Mouse (Mus musculus): ENCODE measurements around the gene Sox18. TPM values are rescaled to one million over a fixed set of nuclear protein-coding genes. Genes with fewer than 3 reads are reported as not detected.
A peak's percentile ranks its signal among the peaks of the same experiment; 100 is the strongest.

The Sox18 gene
- polyA plus RNA-seq, 1 experiment: not detected

DNA sequence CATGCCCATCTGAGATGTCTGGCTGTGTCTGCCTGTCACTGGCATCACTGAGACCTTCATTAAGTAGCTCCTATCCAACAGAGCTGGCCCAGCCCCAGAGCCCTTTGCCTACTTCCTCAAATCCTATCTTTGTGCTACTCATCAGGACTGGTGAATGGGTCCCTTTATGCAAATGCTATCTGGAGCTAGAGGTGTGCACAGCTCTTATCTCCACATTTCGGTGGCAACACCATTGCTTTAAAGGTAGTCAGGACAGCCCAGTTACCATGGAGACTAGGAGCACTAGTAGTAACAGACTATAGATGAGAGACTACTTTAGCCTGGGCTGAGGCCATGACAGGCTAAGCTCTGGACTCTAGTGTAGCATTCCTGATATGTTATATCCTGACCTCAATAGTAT lies 13.3 kb upstream of the Sox18 start:
- peaks cover 30% of the 10 kb centered on the region for H3K27me3 ChIP-seq (replicated peaks)
- H3K9me3 ChIP-seq: no peaks in the 10 kb centered on the region
- no peak overlapping the region for H3K4me3 ChIP-seq (replicated peaks)
- peaks cover 23% of the 10 kb centered on the region for H3K4me1 ChIP-seq
- peaks cover 43% of the 10 kb centered on the region for H3K36me3 ChIP-seq (replicated peaks; ENCODE audit: low read length)
- TF ChIP-seq FLI1 (IDR thresholded peaks at IDR 0.05; ENCODE audit: low read length) (no peak), GATA1 (IDR thresholded peaks at IDR 0.05; ENCODE audit: borderline replicate concordance, low read length) (no peak)

DNA sequence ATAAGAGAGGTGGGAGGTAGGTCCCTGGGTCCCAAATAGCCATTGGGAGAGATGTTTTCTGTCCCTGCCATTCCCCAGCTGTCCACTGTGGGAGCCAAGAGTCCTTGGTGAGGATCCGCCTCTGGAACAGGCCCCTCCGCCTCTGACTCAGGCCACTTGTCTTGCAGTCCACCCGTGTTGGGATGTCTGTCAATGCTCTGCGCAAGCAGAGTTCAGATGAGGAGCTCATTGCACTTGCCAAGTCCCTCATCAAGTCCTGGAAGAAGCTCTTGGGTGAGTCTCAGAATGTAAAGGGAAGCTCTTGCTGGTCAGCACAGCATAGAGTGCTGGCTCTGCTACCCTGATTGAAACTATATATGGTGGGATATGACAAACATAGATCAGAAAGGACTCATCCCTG lies 11.9 kb upstream of the Sox18 start:
- no peak overlapping the region for H3K4me3 ChIP-seq (replicated peaks)
- TF ChIP-seq FLI1 (IDR thresholded peaks at IDR 0.05; ENCODE audit: low read length) (no peak), GATA1 (IDR thresholded peaks at IDR 0.05; ENCODE audit: borderline replicate concordance, low read length) (no peak)
- peaks cover 30% of the 10 kb centered on the region for H3K27me3 ChIP-seq (replicated peaks)
- H3K4me1 ChIP-seq: peaks cover 31% of the 10 kb centered on the region
- H3K9me3 ChIP-seq: no peaks in the 10 kb centered on the region
- peaks cover 32% of the 10 kb centered on the region for H3K36me3 ChIP-seq (replicated peaks; ENCODE audit: low read length)

- TF ChIP-seq FLI1 (IDR thresholded peaks at IDR 0.05; ENCODE audit: low read length) (no peak), GATA1 (IDR thresholded peaks at IDR 0.05; ENCODE audit: borderline replicate concordance, low read length) (no peak)
- Histone ChIP-seq H3K4me1 (peaks cover 45% of the 10 kb centered on the region), H3K27me3 (replicated peaks) (peaks cover 30% of the 10 kb centered on the region), H3K4me3 (replicated peaks) (no peak overlapping the region), H3K9me3 (no peaks in the 10 kb centered on the region), H3K36me3 (replicated peaks; ENCODE audit: low read length) (peaks cover 18% of the 10 kb centered on the region)
These were observed 10.5 kb upstream of the Sox18 start for GRCm38 (mm10) chr2:181681978-181682377.

DNA sequence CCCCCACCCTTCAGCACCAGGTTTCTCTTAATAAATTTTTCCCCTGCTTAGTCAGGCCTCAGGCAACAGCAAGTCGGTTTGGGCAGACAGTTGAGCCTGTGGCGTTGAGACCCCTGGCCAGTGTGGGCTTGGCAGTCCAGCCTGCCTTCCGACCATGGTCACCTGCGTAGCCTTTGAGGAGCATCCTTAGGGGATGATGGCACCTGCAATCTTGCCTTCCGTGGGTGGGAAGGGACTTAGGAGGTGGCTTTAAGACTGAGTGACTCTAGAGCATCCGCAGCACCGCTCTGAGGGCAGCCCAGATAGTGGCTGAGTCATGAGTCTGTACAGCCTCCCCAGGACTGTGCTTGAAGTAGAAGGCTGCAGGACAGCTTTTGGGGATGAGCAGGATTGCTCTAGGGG lies 9.3 kb upstream of the Sox18 start:
- H3K27me3 ChIP-seq (replicated peaks): peaks cover 30% of the 10 kb centered on the region

GRCm38 (mm10) chr2:181679951-181680715 lies 8.7 kb upstream of the Sox18 start, which contains the start of gene Tcea2:
TSS of gene Tcea2 (plus strand) at chr2:181680310.
- peaks cover 30% of the 10 kb centered on the region for H3K27me3 ChIP-seq (replicated peaks)
- H3K9me3 ChIP-seq: no peaks in the 10 kb centered on the region
- TF ChIP-seq GATA1 (IDR thresholded peaks at IDR 0.05; ENCODE audit: borderline replicate concordance, low read length) (no peak), FLI1 (IDR thresholded peaks at IDR 0.05; ENCODE audit: low read length) (no peak)
- peak within 1 kb of the TSS; percentile 95 for H3K4me3 ChIP-seq (replicated peaks)
- peaks cover 64% of the 10 kb centered on the region for H3K4me1 ChIP-seq
- H3K36me3 ChIP-seq (replicated peaks; ENCODE audit: low read length): peaks cover under 1% of the 10 kb centered on the region

More for the DNA sequence above, 9.3 kb upstream of the Sox18 start:
- Histone ChIP-seq H3K4me1 (peaks cover 58% of the 10 kb centered on the region), H3K4me3 (replicated peaks) (peak overlapping the region; percentile 95), H3K36me3 (replicated peaks; ENCODE audit: low read length) (peaks cover 6% of the 10 kb centered on the region), H3K9me3 (no peaks in the 10 kb centered on the region)
- TF ChIP-seq FLI1 (IDR thresholded peaks at IDR 0.05; ENCODE audit: low read length): no peak

DNA sequence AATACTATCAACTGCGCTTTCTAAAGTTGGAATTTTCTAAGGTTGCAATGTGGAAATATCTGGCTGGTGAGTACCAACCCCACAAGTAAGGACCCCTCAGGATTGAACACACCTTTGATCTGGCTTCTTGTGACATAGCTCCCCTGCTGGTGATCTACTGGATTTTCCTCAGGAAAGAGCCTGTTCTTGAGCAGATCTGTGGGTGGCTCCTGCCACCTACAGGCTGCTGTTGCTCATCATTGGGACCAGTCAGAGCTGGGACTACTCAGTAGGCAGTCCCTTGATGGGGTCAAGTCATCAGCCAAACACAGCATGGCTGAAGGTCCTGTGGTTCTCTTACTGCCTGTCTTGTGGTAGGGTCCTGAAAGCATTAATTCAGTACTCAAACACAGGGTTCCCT lies 7.3 kb upstream of the Sox18 start:
- Histone ChIP-seq H3K27me3 (replicated peaks) (peaks cover 36% of the 10 kb centered on the region), H3K4me3 (replicated peaks) (no peak overlapping the region), H3K9me3 (no peaks in the 10 kb centered on the region), H3K36me3 (replicated peaks; ENCODE audit: low read length) (no peaks in the 10 kb centered on the region), H3K4me1 (peaks cover 77% of the 10 kb centered on the region)
- no peak for TF ChIP-seq FLI1 (IDR thresholded peaks at IDR 0.05; ENCODE audit: low read length)
- no peak for TF ChIP-seq GATA1 (IDR thresholded peaks at IDR 0.05; ENCODE audit: borderline replicate concordance, low read length)

DNA sequence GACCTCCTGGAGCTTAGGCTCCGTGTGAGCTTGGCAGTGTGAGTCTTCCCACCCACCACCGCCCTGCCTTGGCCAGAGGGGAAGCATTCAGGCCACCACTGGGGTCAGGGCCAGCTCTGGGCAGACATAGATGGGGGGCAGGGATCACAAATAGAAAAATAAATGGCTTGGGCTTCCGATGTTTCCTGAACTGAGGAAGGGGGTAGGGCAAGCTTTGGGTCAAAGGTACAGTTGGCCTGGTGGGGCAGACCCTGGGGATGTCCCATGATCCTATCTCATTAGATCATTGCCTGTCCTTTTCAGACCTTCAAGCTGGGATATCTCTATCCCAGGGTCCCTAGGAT lies 6.3 kb upstream of the Sox18 start:
- no peaks in the 10 kb centered on the region for H3K36me3 ChIP-seq (replicated peaks; ENCODE audit: low read length)
- peaks cover 88% of the 10 kb centered on the region for H3K4me1 ChIP-seq
- peaks cover 39% of the 10 kb centered on the region for H3K27me3 ChIP-seq (replicated peaks)
- no peak overlapping the region for H3K4me3 ChIP-seq (replicated peaks)
- TF ChIP-seq FLI1 (IDR thresholded peaks at IDR 0.05; ENCODE audit: low read length) (no peak), GATA1 (IDR thresholded peaks at IDR 0.05; ENCODE audit: borderline replicate concordance, low read length) (no peak)
- no peaks in the 10 kb centered on the region for H3K9me3 ChIP-seq

GRCm38 (mm10) chr2:181677096-181677754 lies 5.8 kb upstream of the Sox18 start:
- no peak overlapping the region for H3K4me3 ChIP-seq (replicated peaks)
- H3K4me1 ChIP-seq: peaks cover 89% of the 10 kb centered on the region
- no peaks in the 10 kb centered on the region for H3K9me3 ChIP-seq
- H3K36me3 ChIP-seq (replicated peaks; ENCODE audit: low read length): no peaks in the 10 kb centered on the region
- TF ChIP-seq GATA1 (IDR thresholded peaks at IDR 0.05; ENCODE audit: borderline replicate concordance, low read length) (no peak), FLI1 (IDR thresholded peaks at IDR 0.05; ENCODE audit: low read length) (no peak)
- H3K27me3 ChIP-seq (replicated peaks): peaks cover 41% of the 10 kb centered on the region

- no peak for TF ChIP-seq GATA1 (IDR thresholded peaks at IDR 0.05; ENCODE audit: borderline replicate concordance, low read length)
- TF ChIP-seq FLI1 (IDR thresholded peaks at IDR 0.05; ENCODE audit: low read length): no peak
- Histone ChIP-seq H3K36me3 (replicated peaks; ENCODE audit: low read length) (no peaks in the 10 kb centered on the region), H3K27me3 (replicated peaks) (peaks cover 46% of the 10 kb centered on the region), H3K4me1 (peaks cover 90% of the 10 kb centered on the region), H3K4me3 (replicated peaks) (no peak overlapping the region), H3K9me3 (no peaks in the 10 kb centered on the region)
These were observed 5.0 kb upstream of the Sox18 start for GRCm38 (mm10) chr2:181676424-181676823.

GRCm38 (mm10) chr2:181675454-181675853 lies 4.0 kb upstream of the Sox18 start:
- peaks cover 2% of the 10 kb centered on the region; the same call in 1 of the 2 replicates for H3K9me3 ChIP-seq
- H3K4me3 ChIP-seq (replicated peaks): peak overlapping the region; percentile 86
- H3K27me3 ChIP-seq (replicated peaks): peaks cover 47% of the 10 kb centered on the region
- H3K4me1 ChIP-seq: peaks cover 90% of the 10 kb centered on the region
- H3K36me3 ChIP-seq (replicated peaks; ENCODE audit: low read length): no peaks in the 10 kb centered on the region
- TF ChIP-seq FLI1 (IDR thresholded peaks at IDR 0.05; ENCODE audit: low read length) (no peak), GATA1 (IDR thresholded peaks at IDR 0.05; ENCODE audit: borderline replicate concordance, low read length) (no peak)

All from megakaryocyte, embryonic 14.5 days (primary cell).